Comparison of ENCODE assay signal across 40 mouse cellular contexts in genomic region chr2:129952486-129952885, GRCm38 (mm10). TPM values are rescaled to one million over a fixed set of nuclear protein-coding genes. Genes with fewer than 3 reads are reported as not detected.
"Had no signal": no experiment of that assay in that cellular context is flagged by ENCODE, and none has a peak within 500 bp of the region (broad histone marks: within the 10 kb centered on the region; RNA-seq: fewer than 3 reads in every experiment).

No protein-coding gene starts in this region.

- DNase-seq: heart, postnatal 10 days; heart, postnatal 36 days; heart, postnatal 4 days; kidney, adult 11 months; kidney, adult 18-20 months; kidney, adult 2 months; kidney, adult 8-10 months; kidney, adult 9 months; kidney, postnatal 10 days; kidney, postnatal 14 days; kidney, postnatal 25 days; kidney, postnatal 36 days; kidney, postnatal 4 days; layer of hippocampus, adult 9-11 months; layer of hippocampus, postnatal 36 days had no signal

- H3K4me3 ChIP-seq: heart, embryonic 12.5 days; heart, embryonic 13.5 days; heart, embryonic 15.5 days; hindbrain, embryonic 10.5 days; hindbrain, embryonic 12.5 days; hindbrain, embryonic 13.5 days; hindbrain, embryonic 15.5 days; intestine, embryonic 15.5 days; kidney, embryonic 15.5 days; layer of hippocampus, adult 2 months; left cerebral cortex, adult 2 months had no signal

- H3K27ac ChIP-seq: heart, embryonic 13.5 days; heart, embryonic 15.5 days; hindbrain, embryonic 10.5 days; hindbrain, embryonic 12.5 days; hindbrain, embryonic 13.5 days; hindbrain, embryonic 14.5 days; hindbrain, embryonic 15.5 days; hindbrain, postnatal 0 days; intestine, embryonic 15.5 days; kidney, embryonic 15.5 days; kidney, postnatal 0 days; layer of hippocampus, adult 2 months; left cerebral cortex, adult 2 months had no signal

- H3K9me3 ChIP-seq: heart, embryonic 12.5 days; heart, embryonic 13.5 days; heart, embryonic 15.5 days; hindbrain, embryonic 10.5 days; hindbrain, embryonic 12.5 days; hindbrain, embryonic 13.5 days; hindbrain, embryonic 15.5 days; intestine, embryonic 15.5 days; kidney, embryonic 15.5 days had no signal

- H3K27me3 ChIP-seq: heart, embryonic 12.5 days; heart, embryonic 13.5 days; heart, embryonic 15.5 days; hindbrain, embryonic 12.5 days; hindbrain, embryonic 13.5 days; hindbrain, embryonic 15.5 days; intestine, embryonic 15.5 days; kidney, embryonic 15.5 days had no signal

- ATAC-seq: hindbrain, embryonic 16.5 days; hindbrain, postnatal 0 days; inflammation-experienced regulatory T-cells, adult 6 months; intestine, embryonic 15.5 days; intestine, embryonic 16.5 days; intestine, postnatal 0 days had no signal

- H3K4me1 ChIP-seq: hindbrain, embryonic 12.5 days; intestine, embryonic 15.5 days had no signal

- H3K36me3 ChIP-seq: heart, embryonic 12.5 days; heart, embryonic 13.5 days; heart, embryonic 15.5 days; hindbrain, embryonic 10.5 days; hindbrain, embryonic 12.5 days; hindbrain, embryonic 13.5 days; hindbrain, embryonic 15.5 days; intestine, embryonic 15.5 days; kidney, embryonic 15.5 days had no signal

RNA-seq across cellular contexts. Expression of gene Tgm3, which starts 59.7 kb away (rescaled TPM):
- total RNA-seq: hindbrain, postnatal 0 days had no signal
- polyA plus RNA-seq: heart, embryonic 11.5 days; heart, embryonic 13.5 days; heart, embryonic 14.5 days; heart, embryonic 15.5 days; heart, embryonic 16.5 days; heart, postnatal 0 days; hindbrain, embryonic 10.5 days; hindbrain, embryonic 12.5 days; hindbrain, embryonic 13.5 days; hindbrain, embryonic 15.5 days; hindbrain, embryonic 16.5 days; inflammation-experienced regulatory T-cells, adult 6 months; intestine, embryonic 14.5 days; intestine, embryonic 15.5 days; kidney, embryonic 14.5 days; kidney, embryonic 15.5 days; kidney, embryonic 16.5 days; kidney, postnatal 0 days had no signal
